Mouse (Mus musculus) lung, adult 2 months (tissue): Measurements from ENCODE around the gene Pitpnm3.

Experiments
- CTCF ChIP-seq: fragments of 200-500 bp; IDR thresholded peaks from 2 replicates; pipeline ENCODE4 v1.5.1; 2011; ENCODE audit warnings: mild to moderate bottlenecking, low read length, control low read depth; ENCODE audit not compliant: insufficient read depth
- POLR2A ChIP-seq: fragments of 200-500 bp; IDR thresholded peaks from 2 replicates; pipeline ENCODE4 v1.6.1; 2011; ENCODE audit warnings: low read depth, mild to moderate bottlenecking, control low read depth, low read length, borderline replicate concordance; ENCODE audit errors: extremely low read depth

DNA sequence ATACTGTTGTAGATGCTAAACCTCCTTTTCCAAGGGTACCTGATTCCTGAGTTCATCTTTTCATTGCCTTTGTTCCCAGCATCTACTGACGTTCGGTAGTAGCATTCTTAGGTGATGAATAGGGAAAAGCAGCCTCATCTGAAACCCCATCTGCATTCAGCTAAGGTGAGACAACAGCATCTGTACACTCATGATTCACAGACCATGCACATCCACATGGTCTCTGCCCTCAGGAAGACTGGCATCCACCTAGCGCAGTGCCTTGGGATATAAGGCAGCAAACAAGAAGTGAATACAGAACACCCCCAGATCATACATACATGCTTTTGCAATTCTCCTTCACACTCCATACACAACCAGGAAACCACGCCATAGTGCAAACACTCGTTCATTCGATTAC, 39.1 kb upstream of the Pitpnm3 start:
- TF ChIP-seq CTCF, result no peak
- no peak for TF ChIP-seq POLR2A
